Mouse (Mus musculus) megakaryocyte, embryonic 14.5 days (primary cell): ENCODE data around the gene Pik3r6.

ENCODE experiments used
- FLI1 ChIP-seq: IDR thresholded peaks from 2 replicates; pipeline ENCODE4 v1.6.1; 2012; ENCODE audit warnings: low read length, inconsistent platforms, mixed read lengths
- GATA1 ChIP-seq: IDR thresholded peaks from 3 replicates; pipeline ENCODE4 v1.6.1; 2012; ENCODE audit warnings: mixed read lengths, low read length, inconsistent platforms, borderline replicate concordance

GRCm38 (mm10) chr11:68565032-68565429 is 62.2 kb downstream of the Pik3r6 start:
- TF ChIP-seq GATA1 (no peak), FLI1 (no peak)
